Mouse (Mus musculus): Measurements from ENCODE around the gene Vmn2r17.

Vmn2r17 gene

DNA sequence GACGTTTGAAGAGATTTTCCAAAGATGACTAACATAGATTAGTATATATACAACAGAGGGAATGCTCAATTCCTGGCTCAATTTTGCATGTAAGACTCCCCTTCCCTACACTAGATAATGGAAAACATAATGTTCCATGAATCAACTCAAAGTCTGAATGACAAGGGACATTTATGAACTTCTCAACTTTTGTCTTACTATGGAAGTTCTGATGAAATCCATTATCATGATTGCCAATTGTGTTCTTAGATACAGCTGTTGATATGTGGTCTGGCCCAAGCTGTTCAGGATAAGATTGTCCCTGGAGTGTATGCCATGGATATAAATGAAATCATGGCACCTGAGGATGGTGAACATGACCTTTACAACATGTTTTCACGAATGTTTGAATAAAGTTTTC lies at the start of gene Vmn2r17:
TSS of gene Vmn2r17 (plus strand) at position 301 of the 400 bp plus-strand sequence.
- DNase-seq (ENCODE audit: low spot score in 2 of 2) = no peak

GRCm38 (mm10) chr5:109466576-109467506 lies 47.4 kb downstream of the Vmn2r17 start:
- peak in 1 of 2 experiments; percentile 5 for DNase-seq (ENCODE audit: low spot score in 2 of 2)

GRCm38 (mm10) chr5:109506729-109507128 lies 87.2 kb downstream of the Vmn2r17 start:
- no peak for DNase-seq (ENCODE audit: low spot score in 2 of 2)

Data from heart, adult 9 months (tissue).